Comparison of ENCODE assay signal across 8 mouse cellular contexts in the genomic region with DNA sequence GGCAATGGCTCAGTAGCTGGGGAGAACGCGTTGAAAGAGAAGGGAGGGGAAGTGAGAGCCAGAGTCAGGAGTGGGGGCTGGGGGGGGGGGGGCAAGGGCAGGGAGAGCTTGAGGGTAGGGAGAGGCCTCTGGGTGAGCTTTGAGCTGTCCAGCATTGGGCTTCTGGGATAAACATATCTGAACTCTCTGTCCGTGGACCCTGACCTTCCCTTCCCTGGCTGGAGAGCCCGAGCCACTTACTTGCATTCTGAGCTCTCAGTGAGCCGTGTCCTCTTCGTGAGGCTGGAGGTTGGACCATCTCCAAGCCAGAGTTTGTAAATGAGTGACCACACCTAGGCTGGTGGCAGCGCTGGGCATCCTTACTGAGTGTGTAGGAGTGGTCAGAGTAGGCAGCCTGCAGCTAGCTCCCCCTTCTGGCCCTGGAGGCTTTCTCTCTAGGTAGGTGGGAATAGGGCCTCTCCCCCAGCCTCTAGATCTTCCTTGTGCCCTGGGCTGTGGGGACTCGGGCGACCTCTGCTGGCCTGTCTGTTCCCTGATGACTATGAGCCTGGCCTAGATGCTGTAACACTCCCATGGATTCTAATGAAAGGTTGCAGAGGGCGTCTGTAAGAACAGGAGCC. TPM values are rescaled to one million over a fixed set of nuclear protein-coding genes. Genes with fewer than 3 reads are reported as not detected.
DNase-seq lines count a peak whose midpoint lies in the region; ATAC-seq and TF ChIP-seq lines count a peak whose summit lies in the region.

No protein-coding gene starts in this region.

- H3K4me1 ChIP-seq in G1E (ENCODE audit: insufficient read depth, low read depth, low read length), result no peaks in the 10 kb centered on the region

- H3K27me3 ChIP-seq in G1E (ENCODE audit: insufficient read depth, low read length), result no peaks in the 10 kb centered on the region

- no peak; the same call in 1 of the 2 replicates for TF ChIP-seq CTCF in G1E (IDR thresholded peaks at IDR 0.05; ENCODE audit: low read depth, low read length)
- TF ChIP-seq CTCF in brain, embryonic 14.5 days (IDR thresholded peaks at IDR 0.05; ENCODE audit: borderline replicate concordance, extremely low read depth, insufficient read depth, insufficient read length), result peak; percentile 75

- no peak overlapping the region for H3K4me3 ChIP-seq in G1E (ENCODE audit: low read depth, low read length)

- H3K9me3 ChIP-seq in G1E (replicated peaks), result no peaks in the 10 kb centered on the region

- peak; percentile 7 for DNase-seq in G1E (ENCODE audit: low spot score)
- DNase-seq in brain, embryonic 14.5 days (ENCODE audit: low read depth), result peak; percentile 75
- peak; percentile 39 for DNase-seq in fibroblast of lung, adult 2 months (ENCODE audit: low read depth)
- DNase-seq in heart, postnatal 14 days, result peak; percentile 55 to 70
- peak; percentile 90 to 94 for DNase-seq in kidney, postnatal 4 days
- DNase-seq in lung, adult 18-20 months, result peak; percentile 58 to 76
- peak; percentile 59 for DNase-seq in ovary, adult 18-20 months (ENCODE audit: low spot score)
- DNase-seq in thymus, postnatal 14 days, result peak; percentile 91

- no peaks in the 10 kb centered on the region for H3K36me3 ChIP-seq in G1E (replicated peaks)

- intact Hi-C loops in heart, postnatal 14 days (cut with DNase I), result loop anchor here (1.0 to 2.0 kb wide), 2 partner anchors 46 to 179 kb away; no protein-coding TSS in a partner anchor

- TF ChIP-seq POLR2A in brain, embryonic 14.5 days (IDR thresholded peaks at IDR 0.05; ENCODE audit: borderline replicate concordance, extremely low read depth, insufficient read depth, insufficient read length, poor library complexity, severe bottlenecking), result no peak

- ATAC-seq in G1E (ENCODE audit: extremely low read depth, insufficient number of reproducible peaks, low FRiP score, poor library complexity, severe bottlenecking), result no peak

RNA-seq across cellular contexts. Expression of gene Slc6a19, which starts 12.3 kb away (rescaled TPM):
- total RNA-seq in G1E (2014; fragmentation: Nextera tagmentation) (not detected in 2 replicates), G1E (2017) (0.12 and 0.22 TPM in 2 replicates)
- not detected in 2 replicates for polyA plus RNA-seq in G1E (2012)
- 0.19 and 0.45 TPM in 2 replicates for polyA plus RNA-seq in brain, embryonic 14.5 days (2012; rRNA removed)
- total RNA-seq in heart, postnatal 14 days (2021), result under 1 TPM in 1 of 2 experiments, not detected in 1; 0.12 TPM

RNA-seq across cellular contexts. Expression of gene Slc6a18, which starts 14.5 kb away (rescaled TPM):
- not detected in 2 replicates for total RNA-seq in G1E (2014; fragmentation: Nextera tagmentation)
- 0.05 and 0.06 TPM in 2 replicates for total RNA-seq in G1E (2017)
- not detected in 2 replicates for polyA plus RNA-seq in G1E (2012)
- not detected in 2 replicates for polyA plus RNA-seq in brain, embryonic 14.5 days (2012; rRNA removed)
- not detected for total RNA-seq in heart, postnatal 14 days (2021)

RNA-seq across cellular contexts. Expression of gene Slc12a7, which starts 40.5 kb away (rescaled TPM):
- 1.6 and 3.7 TPM in 2 replicates for total RNA-seq in G1E (2014; fragmentation: Nextera tagmentation)
- 0.70 and 0.82 TPM in 2 replicates for total RNA-seq in G1E (2017)
- 0.46 and 0.76 TPM in 2 replicates for polyA plus RNA-seq in G1E (2012)
- 24.8 and 33.8 TPM in 2 replicates for polyA plus RNA-seq in brain, embryonic 14.5 days (2012; rRNA removed)
- 100 to 1,000 TPM; 151 to 165 TPM for total RNA-seq in heart, postnatal 14 days (2021)

Comparison
In these comparisons a context has a peak if more than half of its experiments do, and no peak if none do; other contexts are left out.
1. DNase-seq: peak in every context shown above with its lines; median percentile 92 in kidney, postnatal 4 days; 91 in thymus, postnatal 14 days; 75 in brain, embryonic 14.5 days; 67 in lung, adult 18-20 months; 62 in heart, postnatal 14 days; 59 in ovary, adult 18-20 months; 39 in fibroblast of lung, adult 2 months; 7 in G1E.
2. RNA of gene Slc12a7, which starts 40.5 kb away (total RNA-seq): 151 to 165 TPM in heart, postnatal 14 days; 0.70 to 3.7 TPM in G1E; every median in the first group is over 10 times any median in the second.